34 mouse cellular contexts compared by ENCODE assay signal in genomic region chr1:172509235-172509634, GRCm38 (mm10). TPM values are rescaled to one million over a fixed set of nuclear protein-coding genes. Genes with fewer than 3 reads are reported as not detected.
DNase-seq lines count a peak whose midpoint lies in the region; ATAC-seq and TF ChIP-seq lines count a peak whose summit lies in the region.
"Had no signal": no experiment of that assay in that cellular context is flagged by ENCODE, and none has a peak within 500 bp of the region (broad histone marks: within the 10 kb centered on the region; RNA-seq: fewer than 3 reads in every experiment).

No protein-coding gene starts in this region.

- H3K4me3 ChIP-seq in intestine, embryonic 14.5 days (ENCODE audit: low read depth, low read length), result no peak overlapping the region
- no peak overlapping the region for H3K4me3 ChIP-seq in intestine, embryonic 15.5 days (replicated peaks)
- no peak overlapping the region for H3K4me3 ChIP-seq in liver, postnatal 0 days (ENCODE audit: low read depth, low read length)
- no peak overlapping the region for H3K4me3 ChIP-seq in myocyte
- H3K4me3 ChIP-seq: erythroblast, embryonic 14.5 days; forebrain, embryonic 12.5 days; heart, embryonic 10.5 days; hindbrain, embryonic 10.5 days; hindbrain, embryonic 15.5 days; layer of hippocampus, adult 2 months; left cerebral cortex, adult 2 months; limb, embryonic 12.5 days had no signal

- WGBS in intestine, embryonic 14.5 days, result 72% methylated on average over 5 of the region's 5 CpGs
- 68% methylated on average over 5 of the region's 5 CpGs for WGBS in intestine, embryonic 15.5 days
- WGBS in liver, postnatal 0 days (ENCODE audit: insufficient replicate concordance), result 63% methylated on average over 5 of the region's 5 CpGs

- H3ac ChIP-seq in myocyte (ENCODE audit: control insufficient read depth, insufficient read length), result no peak overlapping the region

- DNase-seq in intestine, embryonic 14.5 days (ENCODE audit: low spot score), result no peak
- no peak for DNase-seq in liver, postnatal 0 days
- DNase-seq in liver, result no peak
- peak; percentile 32 for DNase-seq in 416B (ENCODE audit: low read depth)
- DNase-seq in gastrocnemius, adult 8-10 months (ENCODE audit: low spot score in 2 of 2), result no peak
- DNase-seq in neural tube, embryonic 10.5 days (ENCODE audit: extremely low spot score, low spot score), result no peak
- DNase-seq: adrenal gland, adult 2 months; adrenal gland, postnatal 36 days; B cell, adult 2 months; cerebellum, adult 18-20 months; cerebellum, postnatal 14 days; forebrain, postnatal 0 days; gastrocnemius, postnatal 10 days; heart, postnatal 14 days; kidney, postnatal 10 days; midbrain, embryonic 14.5 days; right cerebral cortex, postnatal 25 days; spleen, adult 18-20 months had no signal

- H3K36me3 ChIP-seq in intestine, embryonic 14.5 days (ENCODE audit: control insufficient read depth, insufficient read depth, low read length), result peaks cover 36% of the 10 kb centered on the region
- H3K36me3 ChIP-seq in intestine, embryonic 15.5 days, result peaks cover 24% of the 10 kb centered on the region
- H3K36me3 ChIP-seq in liver, postnatal 0 days (replicated peaks; ENCODE audit: insufficient read depth, low read length), result peaks cover 26% of the 10 kb centered on the region
- peaks cover 30% of the 10 kb centered on the region for H3K36me3 ChIP-seq in myocyte (ENCODE audit: control insufficient read depth, insufficient read depth)
- H3K36me3 ChIP-seq: forebrain, embryonic 12.5 days; hindbrain, embryonic 15.5 days had no signal

- H3K4me2 ChIP-seq in intestine, embryonic 14.5 days (ENCODE audit: low read length), result no peak overlapping the region
- no peak overlapping the region for H3K4me2 ChIP-seq in intestine, embryonic 15.5 days (replicated peaks)
- H3K4me2 ChIP-seq in liver, postnatal 0 days (ENCODE audit: low read depth, low read length), result no peak overlapping the region
- H3K4me2 ChIP-seq in myocyte (ENCODE audit: low read depth), result no peak overlapping the region
- H3K4me2 ChIP-seq: forebrain, embryonic 12.5 days; hindbrain, embryonic 15.5 days; limb, embryonic 12.5 days; liver, embryonic 11.5 days had no signal

- TF ChIP-seq EP300 in liver, postnatal 0 days (IDR thresholded peaks at IDR 0.05; ENCODE audit: low read depth), result no peak

- ATAC-seq in intestine, embryonic 14.5 days (replicated peaks; ENCODE audit: low FRiP score, low TSS enrichment, low read depth), result no peak
- ATAC-seq in intestine, embryonic 15.5 days, result no peak
- ATAC-seq in liver, postnatal 0 days, result no peak
- ATAC-seq: activated CD4-positive, CD25-positive, alpha-beta regulatory T cell, adult 4 months; forebrain, postnatal 0 days; inflammation-experienced regulatory T-cells, adult 6 months had no signal

- H3K9ac ChIP-seq in intestine, embryonic 14.5 days (ENCODE audit: low read length), result no peak overlapping the region
- H3K9ac ChIP-seq in intestine, embryonic 15.5 days, result no peak overlapping the region
- H3K9ac ChIP-seq in liver, postnatal 0 days (replicated peaks), result no peak overlapping the region
- H3K9ac ChIP-seq: forebrain, embryonic 12.5 days; forebrain, postnatal 0 days; hindbrain, embryonic 15.5 days; limb, embryonic 12.5 days had no signal

- peaks cover 11% of the 10 kb centered on the region for H3K79me2 ChIP-seq in myocyte (ENCODE audit: control insufficient read depth, insufficient read depth)

- TF ChIP-seq CTCF in liver, postnatal 0 days (IDR thresholded peaks at IDR 0.05; ENCODE audit: low read depth), result no peak

- H3K27ac ChIP-seq in intestine, embryonic 14.5 days (ENCODE audit: low read depth), result peak overlapping the region; percentile 17; the same call in 1 of the 2 replicates
- no peak overlapping the region for H3K27ac ChIP-seq in intestine, embryonic 15.5 days
- peak overlapping the region; percentile 90 for H3K27ac ChIP-seq in liver, postnatal 0 days (ENCODE audit: low read depth)
- H3K27ac ChIP-seq: forebrain, embryonic 12.5 days; hindbrain, embryonic 10.5 days; hindbrain, embryonic 15.5 days; layer of hippocampus, adult 2 months; left cerebral cortex, adult 2 months; limb, embryonic 12.5 days had no signal

- H3K27me3 ChIP-seq in intestine, embryonic 14.5 days (replicated peaks; ENCODE audit: control insufficient read depth, insufficient read depth, low read length), result no peaks in the 10 kb centered on the region
- H3K27me3 ChIP-seq in intestine, embryonic 15.5 days (replicated peaks), result no peaks in the 10 kb centered on the region
- H3K27me3 ChIP-seq in liver, postnatal 0 days (ENCODE audit: insufficient read depth, low read length), result no peaks in the 10 kb centered on the region
- H3K27me3 ChIP-seq in myocyte (ENCODE audit: control insufficient read depth, insufficient read depth, insufficient read length), result no peaks in the 10 kb centered on the region
- H3K27me3 ChIP-seq: forebrain, embryonic 12.5 days; hindbrain, embryonic 15.5 days; limb, embryonic 12.5 days had no signal

- no peak for TF ChIP-seq POLR2A in myocyte (IDR thresholded peaks at IDR 0.05; ENCODE audit: insufficient read length, low read depth)

- peaks cover 18% of the 10 kb centered on the region for H3K4me1 ChIP-seq in intestine, embryonic 14.5 days (replicated peaks; ENCODE audit: control insufficient read depth, insufficient read depth, low read length)
- H3K4me1 ChIP-seq in intestine, embryonic 15.5 days (replicated peaks), result peaks cover 38% of the 10 kb centered on the region
- peaks cover 33% of the 10 kb centered on the region for H3K4me1 ChIP-seq in liver, postnatal 0 days (ENCODE audit: insufficient read depth)

- no peaks in the 10 kb centered on the region for H3K9me3 ChIP-seq in intestine, embryonic 14.5 days (ENCODE audit: control insufficient read depth, low read length)
- H3K9me3 ChIP-seq in intestine, embryonic 15.5 days, result no peaks in the 10 kb centered on the region
- H3K9me3 ChIP-seq in liver, postnatal 0 days (ENCODE audit: low read length), result no peaks in the 10 kb centered on the region
- H3K9me3 ChIP-seq: forebrain, embryonic 12.5 days; heart, embryonic 10.5 days; hindbrain, embryonic 10.5 days; hindbrain, embryonic 15.5 days; limb, embryonic 12.5 days had no signal

TF ChIP-seq in myocyte, 11 proteins besides CTCF, POLR2A, EP300 and RAD21:
- TF ChIP-seq MYOG (IDR thresholded peaks at IDR 0.05; ENCODE audit: control insufficient read depth in 1 of 3, insufficient read depth in 1 of 3, insufficient read length in 2 of 3, low read depth in 2 of 3) (no peak), POLR2AphosphoS2 (IDR thresholded peaks at IDR 0.05; ENCODE audit: insufficient read length, low read depth) (peak; percentile 71)

RNA-seq across cellular contexts. Expression of gene Tagln2, which starts 9.4 kb away (rescaled TPM):
- polyA plus RNA-seq in intestine, embryonic 14.5 days (2014; fragmentation: Nextera tagmentation; extraction: Ambion mirVana), result 241 TPM in 2 replicates
- 388 and 395 TPM in 2 replicates for polyA plus RNA-seq in intestine, embryonic 15.5 days (2015; fragmentation: Nextera tagmentation; extraction: Ambion mirVana)
- 104 and 105 TPM in 2 replicates for polyA plus RNA-seq in liver, postnatal 0 days (2015; fragmentation: Nextera tagmentation; extraction: Ambion mirVana)
- 393 TPM for polyA plus RNA-seq in myocyte (2012; fragmentation: generic; extraction: Trizol)
- total RNA-seq in gastrocnemius, adult 8-10 months (2022), result 10 to 100 TPM in 3 of 4 experiments, 1 to 10 TPM in 1; 9.0 to 14.8 (median 10.9) TPM

RNA-seq across cellular contexts. Expression of gene Cfap45, which starts 11.4 kb away (rescaled TPM):
- 1.1 and 1.9 TPM in 2 replicates for polyA plus RNA-seq in intestine, embryonic 14.5 days (2014; fragmentation: Nextera tagmentation; extraction: Ambion mirVana)
- polyA plus RNA-seq in intestine, embryonic 15.5 days (2015; fragmentation: Nextera tagmentation; extraction: Ambion mirVana), result 1.1 and 1.2 TPM in 2 replicates
- 0.32 and 0.37 TPM in 2 replicates for polyA plus RNA-seq in liver, postnatal 0 days (2015; fragmentation: Nextera tagmentation; extraction: Ambion mirVana)
- polyA plus RNA-seq in myocyte (2012; fragmentation: generic; extraction: Trizol), result not detected
- total RNA-seq in gastrocnemius, adult 8-10 months (2022), result not detected
- total RNA-seq: monocyte, adult 5-6 weeks had no signal

RNA-seq across cellular contexts. Expression of gene Igsf9, which starts 27.6 kb away (rescaled TPM):
- polyA plus RNA-seq in intestine, embryonic 14.5 days (2014; fragmentation: Nextera tagmentation; extraction: Ambion mirVana), result 40.9 and 44.3 TPM in 2 replicates
- polyA plus RNA-seq in intestine, embryonic 15.5 days (2015; fragmentation: Nextera tagmentation; extraction: Ambion mirVana), result 68.7 and 77.8 TPM in 2 replicates
- polyA plus RNA-seq in liver, postnatal 0 days (2015; fragmentation: Nextera tagmentation; extraction: Ambion mirVana), result 0.32 and 0.73 TPM in 2 replicates
- polyA plus RNA-seq in myocyte (2012; fragmentation: generic; extraction: Trizol), result 0.77 TPM
- total RNA-seq in gastrocnemius, adult 8-10 months (2022), result under 1 TPM in 1 of 4 experiments, not detected in 3; 0.20 TPM
- polyA plus RNA-seq: activated CD4-positive, CD25-positive, alpha-beta regulatory T cell, adult 4 months; erythroblast, embryonic 14.5 days had no signal

RNA-seq across cellular contexts. Expression of gene Slamf9, which starts 34.1 kb away (rescaled TPM):
- polyA plus RNA-seq in intestine, embryonic 14.5 days (2014; fragmentation: Nextera tagmentation; extraction: Ambion mirVana), result 1.8 and 2.0 TPM in 2 replicates
- polyA plus RNA-seq in intestine, embryonic 15.5 days (2015; fragmentation: Nextera tagmentation; extraction: Ambion mirVana), result 2.2 and 2.5 TPM in 2 replicates
- 1.1 and 1.5 TPM in 2 replicates for polyA plus RNA-seq in liver, postnatal 0 days (2015; fragmentation: Nextera tagmentation; extraction: Ambion mirVana)
- polyA plus RNA-seq in myocyte (2012; fragmentation: generic; extraction: Trizol), result 4.7 TPM
- not detected for total RNA-seq in gastrocnemius, adult 8-10 months (2022)
- total RNA-seq: layer of hippocampus, postnatal 14 days had no signal
- polyA plus RNA-seq: erythroblast, embryonic 14.5 days; forebrain, embryonic 12.5 days; hindbrain, embryonic 10.5 days; midbrain, embryonic 14.5 days had no signal

RNA-seq across cellular contexts. Expression of gene Vsig8, which starts 46.5 kb away (rescaled TPM):
- 0.27 and 0.35 TPM in 2 replicates for polyA plus RNA-seq in intestine, embryonic 14.5 days (2014; fragmentation: Nextera tagmentation; extraction: Ambion mirVana)
- 0.28 and 0.43 TPM in 2 replicates for polyA plus RNA-seq in intestine, embryonic 15.5 days (2015; fragmentation: Nextera tagmentation; extraction: Ambion mirVana)
- polyA plus RNA-seq in liver, postnatal 0 days (2015; fragmentation: Nextera tagmentation; extraction: Ambion mirVana), result not detected in 2 replicates
- polyA plus RNA-seq in myocyte (2012; fragmentation: generic; extraction: Trizol), result not detected
- total RNA-seq in gastrocnemius, adult 8-10 months (2022), result not detected
- total RNA-seq: gastrocnemius, postnatal 10 days; monocyte, adult 5-6 weeks; neutrophil, adult 5-6 weeks had no signal
- polyA plus RNA-seq: activated CD4-positive, CD25-positive, alpha-beta regulatory T cell, adult 4 months; erythroblast, embryonic 14.5 days; heart, embryonic 10.5 days; hindbrain, embryonic 10.5 days; inflammation-experienced regulatory T-cells, adult 6 months; limb, embryonic 12.5 days; liver, embryonic 11.5 days had no signal

Comparison
In these comparisons a context has a peak if more than half of its experiments do, and no peak if none do; other contexts are left out.
1. RNA of gene Igsf9, which starts 27.6 kb away (polyA plus RNA-seq): 68.7 to 77.8 TPM in intestine, embryonic 15.5 days and 40.9 to 44.3 TPM in intestine, embryonic 14.5 days; 0.77 TPM in myocyte (single experiment) and 0.32 to 0.73 TPM in liver, postnatal 0 days; every median in the first group is over 10 times any median in the second.